Mouse (Mus musculus): Measurements from ENCODE around the gene Glrx.

GRCm38 (mm10) chr13:75797369-75798141 is 42.1 kb upstream of the Glrx start:
- TF ChIP-seq CTCF (IDR thresholded peaks at IDR 0.05; ENCODE audit: low read depth) (peak; percentile 100), EP300 (IDR thresholded peaks at IDR 0.05; ENCODE audit: low read depth) (no peak)
